Mouse (Mus musculus) limb, embryonic 11.5 days (tissue): ENCODE measurements around the gene Casp7. TPM values are rescaled to one million over a fixed set of nuclear protein-coding genes. Genes with fewer than 3 reads are reported as not detected.
A peak's percentile ranks its signal among the peaks of the same experiment; 100 is the strongest.

Experiments used
- ATAC-seq: fragments of 200-750 bp; cut with Nextera tagmentation; 2 replicates; pipeline ENCODE4 v1.8.0; 2017; ENCODE audit warnings: low read depth; ENCODE audit not compliant: insufficient number of reproducible peaks, low FRiP score, low TSS enrichment
- DNase-seq: peaks from one replicate; pipeline ENCODE4 v3.0.0-alpha.2; 2015; ENCODE audit warnings: low spot score
- H3K27ac ChIP-seq: fragments of 300-500 bp; sonication (generic); replicated peaks from 2 replicates; pipeline ENCODE4 v1.5.1; 2014; ENCODE audit warnings: low read depth, mild to moderate bottlenecking, low read length
- H3K27me3 ChIP-seq: fragments of 300-500 bp; sonication (generic); 2 replicates; pipeline ENCODE4 v1.6.1; 2014; ENCODE audit warnings: mild to moderate bottlenecking, low read length, mixed read lengths; ENCODE audit not compliant: control insufficient read depth, insufficient read depth
- H3K36me3 ChIP-seq: fragments of 300-500 bp; sonication (generic); 2 replicates; pipeline ENCODE4 v1.6.1; 2014; ENCODE audit warnings: mild to moderate bottlenecking, low read length, moderate library complexity, mixed read lengths; ENCODE audit not compliant: control insufficient read depth, insufficient read depth
- H3K4me1 ChIP-seq: fragments of 300-500 bp; sonication (generic); 2 replicates; pipeline ENCODE4 v1.6.1; 2014; ENCODE audit warnings: low read length, mixed read lengths; ENCODE audit not compliant: control insufficient read depth, insufficient read depth
- H3K4me2 ChIP-seq: fragments of 300-500 bp; sonication (generic); 2 replicates; pipeline ENCODE4 v1.6.1; 2014; ENCODE audit warnings: low read depth, mild to moderate bottlenecking, moderate library complexity; ENCODE audit not compliant: severe bottlenecking
- H3K4me3 ChIP-seq: fragments of 300-500 bp; sonication (generic); 2 replicates; pipeline ENCODE4 v1.5.1; 2014; ENCODE audit warnings: low read depth, low read length
- H3K9ac ChIP-seq: fragments of 300-500 bp; sonication (generic); 2 replicates; pipeline ENCODE4 v1.6.1; 2014; ENCODE audit warnings: mild to moderate bottlenecking, low read length
- H3K9me3 ChIP-seq: fragments of 300-500 bp; sonication (generic); 2 replicates; pipeline ENCODE4 v1.6.1; 2016; ENCODE audit warnings: low read length; ENCODE audit not compliant: control insufficient read depth
- WGBS: fragments of 180-500 bp; shearing (Covaris S2); extraction: QIAGEN DNeasy Blood & Tissue Kit; methylation state at CpG from one replicate; pipeline ENCODE4 v1.1.7; 2014; 5-methylcytosine and 5-hydroxymethylcytosine counted together
- polyA plus RNA-seq: library from polyadenylated mRNA; unstranded; fragments of >200 nt; fragmentation: Nextera tagmentation; extraction: Ambion mirVana; gene quantifications from 2 replicates; pipeline ENCODE4 v1.2.1, GENCODE M21; 2014

The Casp7 gene
- polyA plus RNA-seq, 1 experiment from 2014 or later, result 26.6 TPM

GRCm38 (mm10) chr19:56474869-56475550 is 78.1 kb downstream of the Casp7 start:
- H3K4me3 ChIP-seq, result no peak overlapping the region
- H3K4me1 ChIP-seq, result 0 out of 2 replicates have a peak, but pooled peaks cover 2% of the 10 kb centered on the region
- H3K36me3 ChIP-seq, result no peaks in the 10 kb centered on the region
- no peak for ATAC-seq
- no peak overlapping the region for H3K4me2 ChIP-seq
- H3K27me3 ChIP-seq, result no peaks in the 10 kb centered on the region
- no peak overlapping the region for H3K27ac ChIP-seq
- peak; percentile 41 for DNase-seq
- 61% methylated on average over 19 of the region's 19 CpGs for WGBS
- H3K9me3 ChIP-seq, result no peaks in the 10 kb centered on the region
- no peak overlapping the region for H3K9ac ChIP-seq

GRCm38 (mm10) chr19:56476546-56476945 is 79.6 kb downstream of the Casp7 start:
- Histone ChIP-seq H3K9ac (no peak overlapping the region), H3K36me3 (no peaks in the 10 kb centered on the region), H3K4me2 (no peak overlapping the region), H3K27ac (no peak overlapping the region), H3K4me3 (no peak overlapping the region), H3K27me3 (no peaks in the 10 kb centered on the region), H3K9me3 (no peaks in the 10 kb centered on the region), H3K4me1 (0 out of 2 replicates have a peak, but pooled peaks cover 2% of the 10 kb centered on the region)
- ATAC-seq, result no peak
- 24% methylated on average over 2 of the region's 2 CpGs for WGBS
- DNase-seq, result no peak

- no peak overlapping the region for H3K4me3 ChIP-seq
- no peak overlapping the region for H3K9ac ChIP-seq
- DNase-seq (no peak), ATAC-seq (no peak)
- H3K4me2 ChIP-seq, result no peak overlapping the region
- H3K9me3 ChIP-seq, result no peaks in the 10 kb centered on the region
- H3K4me1 ChIP-seq, result 0 out of 2 replicates have a peak, but pooled peaks cover 2% of the 10 kb centered on the region
- no peak overlapping the region for H3K27ac ChIP-seq
- no peaks in the 10 kb centered on the region for H3K36me3 ChIP-seq
- WGBS, result 83% methylated on average over 5 of the region's 5 CpGs
- no peaks in the 10 kb centered on the region for H3K27me3 ChIP-seq
Observed at GRCm38 (mm10) chr19:56477253-56477652, 80.3 kb downstream of the Casp7 start.

- H3K27me3 ChIP-seq, result no peaks in the 10 kb centered on the region
- WGBS, result 77% methylated on average over 3 of the region's 3 CpGs
- DNase-seq, result no peak
- H3K9ac ChIP-seq, result no peak overlapping the region
- no peak overlapping the region for H3K4me3 ChIP-seq
- 0 out of 2 replicates have a peak, but pooled peaks cover 2% of the 10 kb centered on the region for H3K4me1 ChIP-seq
- ATAC-seq, result no peak
- no peaks in the 10 kb centered on the region for H3K36me3 ChIP-seq
- H3K4me2 ChIP-seq, result no peak overlapping the region
- H3K9me3 ChIP-seq, result no peaks in the 10 kb centered on the region
- no peak overlapping the region for H3K27ac ChIP-seq
Observed at GRCm38 (mm10) chr19:56477832-56478231, 80.9 kb downstream of the Casp7 start.

GRCm38 (mm10) chr19:56484630-56485375 is 87.9 kb downstream of the Casp7 start:
- Histone ChIP-seq H3K9me3 (no peaks in the 10 kb centered on the region), H3K4me2 (no peak overlapping the region), H3K9ac (no peak overlapping the region), H3K27ac (no peak overlapping the region), H3K4me3 (no peak overlapping the region), H3K36me3 (no peaks in the 10 kb centered on the region), H3K4me1 (peaks cover 12% of the 10 kb centered on the region; the same call in 1 of the 2 replicates), H3K27me3 (no peaks in the 10 kb centered on the region)
- no peak for ATAC-seq
- no peak for DNase-seq
- WGBS, result 75% methylated on average over 13 of the region's 13 CpGs

GRCm38 (mm10) chr19:56485376-56486271 is 88.7 kb downstream of the Casp7 start:
- WGBS, result 49% methylated on average over 13 of the region's 13 CpGs
- no peaks in the 10 kb centered on the region for H3K9me3 ChIP-seq
- no peak overlapping the region for H3K4me2 ChIP-seq
- H3K27me3 ChIP-seq, result no peaks in the 10 kb centered on the region
- no peak overlapping the region for H3K4me3 ChIP-seq
- ATAC-seq, result no peak
- H3K9ac ChIP-seq, result no peak overlapping the region
- no peaks in the 10 kb centered on the region for H3K36me3 ChIP-seq
- H3K27ac ChIP-seq, result no peak overlapping the region
- peaks cover 12% of the 10 kb centered on the region; the same call in 1 of the 2 replicates for H3K4me1 ChIP-seq
- DNase-seq, result no peak

- peaks cover 12% of the 10 kb centered on the region; the same call in 1 of the 2 replicates for H3K4me1 ChIP-seq
- H3K9me3 ChIP-seq, result no peaks in the 10 kb centered on the region
- no peak overlapping the region for H3K4me2 ChIP-seq
- ATAC-seq (no peak), DNase-seq (no peak)
- no peaks in the 10 kb centered on the region for H3K36me3 ChIP-seq
- no peaks in the 10 kb centered on the region for H3K27me3 ChIP-seq
- H3K9ac ChIP-seq, result no peak overlapping the region
- no peak overlapping the region for H3K27ac ChIP-seq
- WGBS, result 90% methylated on average over 7 of the region's 7 CpGs
- H3K4me3 ChIP-seq, result no peak overlapping the region
Observed at GRCm38 (mm10) chr19:56486926-56487325, 90.0 kb downstream of the Casp7 start.

- ATAC-seq, result no peak
- WGBS, result 100% methylated on average over 2 of the region's 2 CpGs
Observed at GRCm38 (mm10) chr19:56487339-56487738, 90.4 kb downstream of the Casp7 start.

More at GRCm38 (mm10) chr19:56487339-56487738, 90.4 kb downstream of the Casp7 start:
- Histone ChIP-seq H3K27me3 (no peaks in the 10 kb centered on the region), H3K4me2 (no peak overlapping the region), H3K4me1 (peaks cover 12% of the 10 kb centered on the region; the same call in 1 of the 2 replicates), H3K9me3 (no peaks in the 10 kb centered on the region), H3K27ac (no peak overlapping the region), H3K9ac (no peak overlapping the region), H3K4me3 (no peak overlapping the region), H3K36me3 (no peaks in the 10 kb centered on the region)
- no peak for DNase-seq
